Mouse (Mus musculus) hindbrain, embryonic 16.5 days (tissue): ENCODE measurements around the gene Psmc4. TPM values are rescaled to one million over a fixed set of nuclear protein-coding genes. Genes with fewer than 3 reads are reported as not detected.
A peak's percentile ranks its signal among the peaks of the same experiment; 100 is the strongest.

ENCODE experiments used
- ATAC-seq: fragments of 200-750 bp; cut with Nextera tagmentation; 2 replicates; pipeline ENCODE4 v1.8.0; 2017; ENCODE audit warnings: moderate TSS enrichment, moderate library complexity
- H3K27ac ChIP-seq: fragments of 300-500 bp; sonication (generic); 2 replicates; pipeline ENCODE4 v1.5.1; 2014; ENCODE audit warnings: low read depth, mild to moderate bottlenecking, control low read depth, low read length, moderate library complexity
- H3K27me3 ChIP-seq: fragments of 300-500 bp; sonication (generic); replicated peaks from 2 replicates; pipeline ENCODE4 v1.6.1; 2014; ENCODE audit warnings: low read length; ENCODE audit not compliant: control insufficient read depth, insufficient read depth
- H3K36me3 ChIP-seq: fragments of 300-500 bp; sonication (generic); 2 replicates; pipeline ENCODE4 v1.6.1; 2014; ENCODE audit warnings: mild to moderate bottlenecking, low read length, moderate library complexity, mixed read lengths; ENCODE audit not compliant: control insufficient read depth, insufficient read depth
- H3K4me1 ChIP-seq: fragments of 300-500 bp; sonication (generic); 2 replicates; pipeline ENCODE4 v1.6.1; 2014; ENCODE audit warnings: low read depth, low read length; ENCODE audit not compliant: control insufficient read depth, insufficient read depth
- H3K4me2 ChIP-seq: fragments of 300-500 bp; sonication (generic); 2 replicates; pipeline ENCODE4 v1.6.1; 2014; ENCODE audit warnings: mild to moderate bottlenecking, low read length, control low read depth, moderate library complexity
- H3K4me3 ChIP-seq: fragments of 300-500 bp; sonication (generic); 2 replicates; pipeline ENCODE4 v1.5.1; 2014; ENCODE audit warnings: mild to moderate bottlenecking, low read length, control low read depth, moderate library complexity
- H3K9ac ChIP-seq: fragments of 300-500 bp; sonication (generic); 2 replicates; pipeline ENCODE4 v1.6.1; 2014; ENCODE audit warnings: low read depth, mild to moderate bottlenecking, control low read depth, low read length, moderate library complexity
- H3K9me3 ChIP-seq: fragments of 300-500 bp; sonication (generic); 2 replicates; pipeline ENCODE4 v1.6.1; 2014; ENCODE audit warnings: mild to moderate bottlenecking, low read length, moderate library complexity; ENCODE audit not compliant: control insufficient read depth
- WGBS: fragments of 180-500 bp; shearing (Covaris S2); extraction: QIAGEN DNeasy Blood & Tissue Kit; methylation state at CpG from one replicate; pipeline ENCODE4 v1.1.7; 2014; 5-methylcytosine and 5-hydroxymethylcytosine counted together
- polyA plus RNA-seq: library from polyadenylated mRNA; unstranded; fragments of >200 nt; fragmentation: Nextera tagmentation; extraction: Ambion mirVana; gene quantifications from 2 replicates; pipeline ENCODE4 v1.2.1, GENCODE M21; 2015

Psmc4 gene
- polyA plus RNA-seq = 275 and 283 TPM in 2 replicates

DNA sequence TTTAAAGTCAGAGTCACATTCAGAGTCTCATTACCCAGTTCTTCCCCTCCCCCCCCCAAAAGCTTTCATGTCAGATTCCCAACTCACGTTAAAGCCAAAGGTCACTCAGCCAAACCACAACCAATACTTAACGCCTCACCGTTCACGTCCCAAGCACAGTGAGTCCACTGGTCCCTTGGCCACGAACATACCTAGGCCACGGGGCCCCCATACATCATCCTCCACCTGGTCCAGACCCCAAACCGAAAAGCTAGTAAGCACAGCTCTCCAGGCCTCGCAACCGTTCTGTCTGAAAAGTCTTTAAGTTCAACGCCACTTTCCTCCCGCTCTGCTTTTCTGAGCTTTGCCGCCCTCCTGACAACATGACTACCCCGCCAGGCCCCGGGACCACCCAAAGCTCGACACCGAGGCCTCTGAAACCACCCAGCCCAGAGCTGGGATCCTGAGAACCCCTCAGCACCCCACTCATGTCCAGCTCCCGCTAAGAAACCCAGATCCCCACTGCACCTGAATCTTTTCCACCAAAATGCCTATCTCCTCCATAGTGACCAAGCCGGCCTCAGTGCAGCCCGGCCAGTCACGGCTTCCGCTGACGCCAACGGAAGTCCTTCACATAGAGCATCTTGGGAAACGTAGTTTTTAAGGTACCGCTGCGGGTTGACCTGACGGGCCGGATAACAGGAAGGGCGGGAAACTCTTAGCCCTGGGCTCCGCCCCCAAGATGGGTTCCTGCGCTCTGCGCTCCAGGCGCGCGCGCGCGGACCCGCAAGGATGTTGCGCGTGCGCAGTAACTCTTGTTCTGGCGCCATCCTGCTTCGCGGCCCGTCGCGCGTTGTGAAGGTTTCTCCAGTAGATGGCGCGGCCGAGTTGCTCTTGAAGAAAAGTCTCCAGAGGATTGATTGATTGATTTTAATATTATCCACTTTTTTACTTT is at the start of gene Psmc4:
TSS of gene Psmc4 (minus strand) at position 626 of the 934 bp plus-strand sequence.
- H3K9ac ChIP-seq = peak within 1 kb of the TSS; percentile 62
- peaks cover 12% of the 10 kb centered on the region for H3K4me1 ChIP-seq
- peak; percentile 98 for ATAC-seq
- no peak within 1 kb of the TSS for H3K27ac ChIP-seq
- peaks cover 28% of the 10 kb centered on the region for H3K36me3 ChIP-seq
- WGBS = under 1% methylated on average over 52 of the region's 52 CpGs
- peak within 1 kb of the TSS; percentile 78 for H3K4me2 ChIP-seq
- H3K27me3 ChIP-seq = no peaks in the 10 kb centered on the region
- H3K4me3 ChIP-seq = peak within 1 kb of the TSS; percentile 58
- no peaks in the 10 kb centered on the region for H3K9me3 ChIP-seq

DNA sequence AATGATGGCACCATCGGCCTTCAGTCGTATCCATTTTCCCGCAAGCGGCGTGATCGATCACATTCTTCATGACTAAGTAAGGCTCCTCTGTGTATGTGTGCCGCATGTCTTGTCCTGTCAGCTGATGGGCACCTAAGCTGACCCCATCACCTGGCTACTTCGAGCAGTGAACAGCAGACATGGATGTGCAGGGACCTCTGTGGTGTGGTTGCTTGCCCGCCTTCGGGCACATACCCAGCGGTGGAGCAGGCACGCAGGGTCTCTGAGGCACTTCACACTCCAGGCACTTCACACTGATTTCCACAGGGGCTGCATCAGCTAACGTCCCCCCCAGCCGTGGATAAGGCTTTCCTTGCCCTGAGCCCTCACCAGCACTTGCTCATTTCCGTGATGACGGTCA is 49.2 kb upstream of the Psmc4 start:
- H3K36me3 ChIP-seq = no peaks in the 10 kb centered on the region
- ATAC-seq = no peak
- no peaks in the 10 kb centered on the region for H3K4me1 ChIP-seq
- WGBS = 93% methylated on average over 16 of the region's 16 CpGs
- H3K4me2 ChIP-seq = no peak overlapping the region
- H3K27me3 ChIP-seq = no peaks in the 10 kb centered on the region
- peaks cover 9% of the 10 kb centered on the region for H3K9me3 ChIP-seq
- H3K4me3 ChIP-seq = no peak overlapping the region
- no peak overlapping the region for H3K27ac ChIP-seq
- H3K9ac ChIP-seq = no peak overlapping the region

DNA sequence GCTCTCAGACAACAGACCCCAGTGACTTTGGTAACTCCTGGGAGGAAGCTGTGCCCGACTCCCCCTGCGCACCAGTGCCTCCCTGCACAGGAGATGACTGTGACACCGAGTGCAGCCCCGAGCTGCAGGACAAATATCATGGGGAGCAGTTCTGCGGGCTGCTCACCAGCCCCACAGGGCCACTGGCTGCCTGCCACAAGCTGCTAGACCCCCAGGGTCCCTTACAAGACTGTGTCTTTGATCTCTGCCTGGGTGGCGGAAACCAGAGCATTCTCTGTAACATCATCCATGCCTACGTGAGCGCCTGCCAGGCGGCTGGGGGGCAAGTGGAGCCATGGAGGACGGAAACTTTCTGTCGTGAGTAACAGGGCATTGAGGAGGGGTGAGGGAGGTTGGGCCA is 43.6 kb upstream of the Psmc4 start:
- WGBS = 36% methylated on average over 11 of the region's 11 CpGs
- Histone ChIP-seq H3K27me3 (no peaks in the 10 kb centered on the region), H3K9ac (no peak overlapping the region), H3K27ac (no peak overlapping the region), H3K4me1 (no peaks in the 10 kb centered on the region), H3K9me3 (no peaks in the 10 kb centered on the region), H3K4me3 (no peak overlapping the region), H3K36me3 (no peaks in the 10 kb centered on the region), H3K4me2 (no peak overlapping the region)
- no peak for ATAC-seq

DNA sequence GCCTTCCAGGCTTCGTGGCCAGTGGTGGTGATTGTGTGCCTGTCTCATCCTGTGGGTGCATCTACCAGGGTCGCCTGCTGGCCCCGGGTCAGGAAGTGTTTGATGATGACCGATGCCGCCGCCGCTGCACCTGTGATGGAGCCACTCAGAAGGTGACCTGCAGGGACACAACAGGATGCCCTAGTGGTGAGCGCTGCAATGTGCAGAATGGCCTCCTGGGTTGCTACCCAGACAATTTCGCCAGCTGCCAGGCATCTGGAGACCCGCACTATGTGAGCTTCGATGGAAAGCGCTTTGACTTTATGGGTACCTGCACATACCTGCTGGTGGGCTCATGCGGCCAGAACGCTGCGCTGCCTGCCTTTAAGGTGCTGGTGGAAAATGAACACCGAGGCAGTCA is 36.3 kb upstream of the Psmc4 start:
- no peak for ATAC-seq
- no peak overlapping the region for H3K4me3 ChIP-seq
- H3K27me3 ChIP-seq = no peaks in the 10 kb centered on the region
- no peaks in the 10 kb centered on the region for H3K9me3 ChIP-seq
- WGBS = 83% methylated on average over 16 of the region's 16 CpGs
- no peaks in the 10 kb centered on the region for H3K4me1 ChIP-seq
- no peaks in the 10 kb centered on the region for H3K36me3 ChIP-seq
- H3K4me2 ChIP-seq = no peak overlapping the region
- no peak overlapping the region for H3K27ac ChIP-seq
- H3K9ac ChIP-seq = no peak overlapping the region

DNA sequence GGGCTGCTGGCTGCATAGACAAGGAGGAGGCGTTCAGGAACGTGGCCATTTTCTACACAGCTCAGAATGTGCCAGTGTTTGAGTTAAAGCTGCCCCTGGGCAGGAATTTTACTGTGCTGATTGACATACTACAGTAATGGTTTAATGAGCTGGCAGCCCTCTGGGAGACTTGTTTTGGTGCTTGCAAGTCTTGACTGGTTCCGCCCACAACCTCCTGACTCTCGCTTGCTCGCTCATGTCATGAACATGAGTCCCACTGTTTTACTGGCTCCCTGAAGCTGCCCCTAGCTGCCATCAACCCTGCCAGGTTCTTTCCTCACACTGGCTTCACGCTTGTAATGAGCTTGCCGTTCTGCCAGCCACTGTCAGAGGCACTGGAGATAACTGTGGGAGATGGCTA is 34.3 kb upstream of the Psmc4 start:
- Histone ChIP-seq H3K27ac (no peak overlapping the region), H3K4me3 (no peak overlapping the region), H3K36me3 (no peaks in the 10 kb centered on the region), H3K9ac (no peak overlapping the region), H3K9me3 (no peaks in the 10 kb centered on the region), H3K4me2 (no peak overlapping the region), H3K4me1 (no peaks in the 10 kb centered on the region), H3K27me3 (no peaks in the 10 kb centered on the region)
- WGBS = 65% methylated on average over 7 of the region's 7 CpGs
- ATAC-seq = no peak

DNA sequence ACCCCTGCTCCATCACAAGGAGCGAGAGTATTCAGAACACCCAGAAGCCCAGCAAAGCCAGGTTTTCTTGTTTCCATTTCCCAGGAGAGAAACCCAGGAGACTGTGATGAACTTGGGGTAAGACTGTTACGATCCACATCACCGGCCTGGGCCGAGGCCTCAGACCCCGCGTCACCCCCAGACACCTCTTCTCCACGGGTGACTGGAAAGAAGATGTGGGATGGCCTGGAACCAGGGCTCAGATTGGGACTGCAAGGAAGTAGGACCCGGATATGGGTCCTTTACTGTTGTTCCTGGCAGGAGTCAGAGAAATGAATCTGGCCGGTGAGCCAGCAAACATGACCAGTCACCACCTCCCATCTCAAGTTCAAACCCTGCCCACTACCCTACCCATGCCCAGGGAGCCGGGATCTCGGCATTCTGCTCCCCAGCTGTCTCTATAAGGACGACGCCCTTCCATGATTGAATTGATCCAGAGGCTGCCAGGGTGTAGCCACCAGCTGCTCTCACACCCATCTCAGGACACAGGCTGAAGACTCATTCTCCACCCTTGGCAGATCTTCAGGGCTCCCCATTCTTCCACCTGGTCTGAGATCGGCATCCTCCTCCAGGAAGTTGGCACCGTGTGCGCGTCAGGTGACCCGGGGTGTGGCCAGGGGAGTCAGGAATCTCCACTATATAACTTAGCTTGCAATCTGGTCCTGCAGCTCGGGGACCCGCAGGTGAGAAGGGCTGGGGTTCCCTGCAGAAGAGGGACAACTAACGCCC is 20.8 kb upstream of the Psmc4 start, which contains the start of gene Fcgbp:
TSS of gene Fcgbp (plus strand) at position 706 of the 768 bp plus-strand sequence.
- no peak for ATAC-seq
- WGBS = 87% methylated on average over 21 of the region's 21 CpGs
- no peak within 1 kb of the TSS for H3K4me2 ChIP-seq
- H3K9me3 ChIP-seq = no peaks in the 10 kb centered on the region
- H3K27me3 ChIP-seq = peaks cover 2% of the 10 kb centered on the region; the same call in 1 of the 2 replicates
- H3K9ac ChIP-seq = no peak within 1 kb of the TSS
- no peaks in the 10 kb centered on the region for H3K36me3 ChIP-seq
- H3K27ac ChIP-seq = no peak within 1 kb of the TSS
- H3K4me3 ChIP-seq = no peak within 1 kb of the TSS
- no peaks in the 10 kb centered on the region for H3K4me1 ChIP-seq

DNA sequence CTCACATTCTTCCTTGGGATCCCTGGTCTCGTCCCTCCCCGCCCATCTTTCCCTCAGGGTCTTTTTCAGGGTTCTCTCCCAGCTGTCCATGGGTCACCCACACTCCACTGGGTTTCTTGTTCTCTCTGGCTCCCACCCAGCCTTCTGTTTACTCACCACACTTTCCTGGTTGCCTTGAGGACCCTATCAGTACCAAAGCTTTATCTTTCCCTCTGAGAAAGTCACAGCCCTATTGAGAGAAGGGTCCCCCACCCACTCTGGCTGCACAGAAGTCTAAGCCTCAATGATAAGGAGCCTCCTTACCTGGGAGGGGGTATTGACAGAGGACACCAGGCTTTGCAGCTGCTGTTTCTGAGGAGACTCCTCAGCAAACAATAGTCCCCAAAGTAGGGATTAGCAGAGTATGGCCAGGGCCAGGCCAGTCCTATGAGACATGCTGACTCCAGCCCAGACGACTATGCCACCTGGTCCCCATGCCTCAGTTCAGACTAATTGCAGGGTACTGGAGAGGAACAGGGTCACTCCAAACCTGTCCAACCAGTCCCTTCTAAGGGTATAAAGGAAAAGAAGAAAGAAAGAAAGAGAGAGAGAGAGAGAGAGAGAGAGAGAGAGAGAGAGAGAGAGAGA is 19.8 kb upstream of the Psmc4 start:
- Histone ChIP-seq H3K27me3 (peaks cover 2% of the 10 kb centered on the region; the same call in 1 of the 2 replicates), H3K27ac (no peak overlapping the region), H3K9me3 (no peaks in the 10 kb centered on the region), H3K9ac (no peak overlapping the region), H3K4me3 (no peak overlapping the region), H3K4me2 (no peak overlapping the region), H3K4me1 (no peaks in the 10 kb centered on the region), H3K36me3 (no peaks in the 10 kb centered on the region)
- 57% methylated on average over 3 of the region's 3 CpGs for WGBS
- ATAC-seq = no peak

DNA sequence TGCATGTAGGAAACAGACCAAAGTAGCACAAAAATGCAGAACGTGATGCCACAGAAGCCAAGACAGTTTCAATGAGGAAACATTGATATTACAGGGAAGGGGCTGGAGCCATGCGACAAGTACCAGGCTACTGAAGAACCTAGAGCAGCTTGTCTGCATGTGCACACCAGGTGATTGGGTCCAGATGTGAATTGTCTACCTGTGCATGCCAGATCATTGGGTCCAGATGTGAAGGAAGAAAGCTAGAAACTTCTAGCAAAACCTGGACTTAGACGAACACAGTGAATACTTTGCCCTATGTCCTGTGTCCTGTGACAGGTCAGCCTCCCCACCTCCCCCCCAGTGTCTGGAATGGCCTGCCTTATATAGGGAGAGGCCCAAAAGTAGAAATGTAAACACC is 18.8 kb upstream of the Psmc4 start:
- no peak overlapping the region for H3K4me2 ChIP-seq
- H3K27ac ChIP-seq = no peak overlapping the region
- WGBS = 78% methylated on average over 3 of the region's 3 CpGs
- ATAC-seq = no peak
- H3K36me3 ChIP-seq = no peaks in the 10 kb centered on the region
- no peaks in the 10 kb centered on the region for H3K4me1 ChIP-seq
- no peak overlapping the region for H3K9ac ChIP-seq
- no peaks in the 10 kb centered on the region for H3K9me3 ChIP-seq
- H3K27me3 ChIP-seq = peaks cover 2% of the 10 kb centered on the region; the same call in 1 of the 2 replicates
- no peak overlapping the region for H3K4me3 ChIP-seq
